8 mouse cellular contexts compared by ENCODE assay signal in the genomic region with DNA sequence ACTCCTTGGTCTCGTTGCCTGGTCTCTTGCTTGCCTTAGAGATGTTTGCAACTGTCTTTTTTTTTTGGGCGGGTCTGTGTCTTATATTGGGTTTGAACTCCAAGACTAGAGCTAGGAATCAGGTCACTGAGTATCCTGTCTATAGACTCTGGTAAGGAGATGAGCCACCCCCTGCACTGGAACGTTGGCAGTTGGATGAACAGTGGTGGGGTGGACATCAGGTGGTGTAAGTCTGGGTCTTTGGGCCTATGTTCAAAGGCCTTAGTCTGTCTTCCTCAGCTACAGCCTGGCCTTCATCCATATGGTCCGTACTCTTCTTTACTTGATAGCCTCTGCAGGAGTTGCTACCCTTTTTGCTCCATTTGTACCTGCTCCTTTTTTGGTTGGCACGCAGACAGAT. TPM values are rescaled to one million over a fixed set of nuclear protein-coding genes. Genes with fewer than 3 reads are reported as not detected.
DNase-seq lines count a peak whose midpoint lies in the region; ATAC-seq and TF ChIP-seq lines count a peak whose summit lies in the region.

No protein-coding gene starts in this region.

- peaks cover 15% of the 10 kb centered on the region for H3K4me1 ChIP-seq in forebrain, embryonic 15.5 days
- peaks cover 35% of the 10 kb centered on the region for H3K4me1 ChIP-seq in liver, embryonic 13.5 days (replicated peaks)

- H3K27ac ChIP-seq in gastrocnemius, adult 2 months, result peak overlapping the region; percentile 94
- H3K27ac ChIP-seq in forebrain, embryonic 15.5 days (replicated peaks), result no peak overlapping the region
- peak overlapping the region; percentile 91 for H3K27ac ChIP-seq in liver, embryonic 13.5 days

- no peaks in the 10 kb centered on the region for H3K27me3 ChIP-seq in C2C12 (ENCODE audit: control insufficient read depth, insufficient read depth, insufficient read length)
- no peaks in the 10 kb centered on the region for H3K27me3 ChIP-seq in forebrain, embryonic 15.5 days
- no peaks in the 10 kb centered on the region for H3K27me3 ChIP-seq in liver, embryonic 13.5 days

- H3K4me3 ChIP-seq in gastrocnemius, adult 2 months, result peak overlapping the region; percentile 100
- H3K4me3 ChIP-seq in C2C12 (ENCODE audit: insufficient read depth, poor library complexity, severe bottlenecking), result peak overlapping the region; percentile 92
- peak overlapping the region; percentile 93 for H3K4me3 ChIP-seq in forebrain, embryonic 15.5 days
- peak overlapping the region; percentile 91 for H3K4me3 ChIP-seq in liver, embryonic 13.5 days (replicated peaks)

- H3K79me2 ChIP-seq in C2C12 (ENCODE audit: control insufficient read depth, insufficient read depth), result peaks cover 39% of the 10 kb centered on the region

- H3K79me3 ChIP-seq in C2C12 (ENCODE audit: low read depth), result peaks cover 18% of the 10 kb centered on the region

- TF ChIP-seq CTCF in gastrocnemius, adult 2 months (IDR thresholded peaks at IDR 0.05), result no peak
- TF ChIP-seq CTCF in C2C12 (IDR thresholded peaks at IDR 0.05; ENCODE audit: control insufficient read depth, insufficient read depth, insufficient read length), result no peak

- peaks cover 18% of the 10 kb centered on the region for H3K36me3 ChIP-seq in C2C12 (ENCODE audit: control insufficient read depth, insufficient read depth)
- peaks cover 36% of the 10 kb centered on the region for H3K36me3 ChIP-seq in forebrain, embryonic 15.5 days
- H3K36me3 ChIP-seq in liver, embryonic 13.5 days, result peaks cover 43% of the 10 kb centered on the region

- WGBS in forebrain, embryonic 15.5 days, result 90% methylated on average over 5 of the region's 5 CpGs
- WGBS in liver, embryonic 13.5 days (ENCODE audit: insufficient replicate concordance), result 88% methylated on average over 5 of the region's 5 CpGs

- no peak overlapping the region for H3K9ac ChIP-seq in forebrain, embryonic 15.5 days (replicated peaks)
- H3K9ac ChIP-seq in liver, embryonic 13.5 days, result peak overlapping the region; percentile 90

- H3ac ChIP-seq in C2C12 (ENCODE audit: control insufficient read depth, insufficient read length, low read depth), result peak overlapping the region; percentile 38

- intact Hi-C loops in gastrocnemius, adult 2 months (cut with DNase I), result loop anchor here (5.0 kb wide), 1 partner anchor 51 kb away; no protein-coding TSS in a partner anchor

- no peak for DNase-seq in gastrocnemius, adult 2 months
- DNase-seq in gastrocnemius, postnatal 10 days, result no peak
- no peak for DNase-seq in liver, embryonic 13.5 days
- no peak for DNase-seq in frontal cortex, postnatal 14 days (ENCODE audit: low spot score in 2 of 2)
- no peak for DNase-seq in frontal cortex, adult 2 months (ENCODE audit: extremely low spot score in 1 of 2, low spot score in 1 of 2)

- no peak for ATAC-seq in forebrain, embryonic 15.5 days (replicated peaks)
- ATAC-seq in liver, embryonic 13.5 days (ENCODE audit: low read depth), result no peak
- ATAC-seq in frontal cortex, adult (ENCODE audit: low TSS enrichment), result no peak

- no peaks in the 10 kb centered on the region for H3K9me3 ChIP-seq in forebrain, embryonic 15.5 days
- no peaks in the 10 kb centered on the region for H3K9me3 ChIP-seq in liver, embryonic 13.5 days (replicated peaks)

- H3K4me2 ChIP-seq in forebrain, embryonic 15.5 days (replicated peaks), result peak overlapping the region; percentile 85
- peak overlapping the region; percentile 88 for H3K4me2 ChIP-seq in liver, embryonic 13.5 days

TF ChIP-seq in C2C12, 6 proteins besides CTCF, POLR2A, EP300 and RAD21:
- TF ChIP-seq MAX (IDR thresholded peaks at IDR 0.05) (no peak), MYOD1 (IDR thresholded peaks at IDR 0.05; ENCODE audit: control insufficient read depth, insufficient read length, low read depth) (no peak), CEBPB (IDR thresholded peaks at IDR 0.05; ENCODE audit: low read depth) (no peak), FOSL1 (IDR thresholded peaks at IDR 0.05; ENCODE audit: insufficient read depth, low read length, poor library complexity, severe bottlenecking) (no peak), MYOG (IDR thresholded peaks at IDR 0.05; ENCODE audit: control insufficient read depth, extremely low read depth, insufficient read length) (no peak), USF1 (IDR thresholded peaks at IDR 0.05; ENCODE audit: low read depth) (no peak)

RNA-seq across cellular contexts. Expression of a gene that starts 0.3 kb away (rescaled TPM):
- 1 to 10 TPM; 1.7 to 2.5 TPM for total RNA-seq in gastrocnemius, adult 2 months (2021)
- total RNA-seq in gastrocnemius, postnatal 10 days (2021), result 1 to 10 TPM; 8.0 to 8.8 TPM
- 1.4 TPM for polyA plus RNA-seq in C2C12 (2012; fragmentation: generic; extraction: Trizol)
- polyA plus RNA-seq in forebrain, embryonic 15.5 days (2015; fragmentation: Nextera tagmentation; extraction: Ambion mirVana), result 55.7 and 62.2 TPM in 2 replicates
- polyA plus RNA-seq in liver, embryonic 13.5 days (2015; fragmentation: Nextera tagmentation; extraction: Ambion mirVana), result 12.3 and 12.8 TPM in 2 replicates
- polyA plus RNA-seq in frontal cortex, adult 2 months (2012; rRNA removed), result 62.5 and 63.7 TPM in 2 replicates

RNA-seq across cellular contexts. Expression of a gene that starts 1.3 kb away (rescaled TPM):
- total RNA-seq in gastrocnemius, adult 2 months (2021), result 10 to 100 TPM; 15.0 to 17.7 TPM
- total RNA-seq in gastrocnemius, postnatal 10 days (2021), result 10 to 100 TPM; 20.9 to 21.2 TPM
- 35.2 TPM for polyA plus RNA-seq in C2C12 (2012; fragmentation: generic; extraction: Trizol)
- polyA plus RNA-seq in forebrain, embryonic 15.5 days (2015; fragmentation: Nextera tagmentation; extraction: Ambion mirVana), result 60.9 and 61.6 TPM in 2 replicates
- polyA plus RNA-seq in liver, embryonic 13.5 days (2015; fragmentation: Nextera tagmentation; extraction: Ambion mirVana), result 23.5 and 26.0 TPM in 2 replicates
- 22.3 and 22.6 TPM in 2 replicates for polyA plus RNA-seq in frontal cortex, adult 2 months (2012; rRNA removed)

RNA-seq across cellular contexts. Expression of a gene that starts 17.9 kb away (rescaled TPM):
- total RNA-seq in gastrocnemius, adult 2 months (2021), result 100 to 1,000 TPM; 104 to 171 TPM
- 100 to 1,000 TPM; 156 to 169 TPM for total RNA-seq in gastrocnemius, postnatal 10 days (2021)
- 36.3 TPM for polyA plus RNA-seq in C2C12 (2012; fragmentation: generic; extraction: Trizol)
- polyA plus RNA-seq in forebrain, embryonic 15.5 days (2015; fragmentation: Nextera tagmentation; extraction: Ambion mirVana), result 15.7 and 18.8 TPM in 2 replicates
- 5.3 and 6.4 TPM in 2 replicates for polyA plus RNA-seq in liver, embryonic 13.5 days (2015; fragmentation: Nextera tagmentation; extraction: Ambion mirVana)
- polyA plus RNA-seq in frontal cortex, adult 2 months (2012; rRNA removed), result 36.6 and 38.1 TPM in 2 replicates

RNA-seq across cellular contexts. Expression of a gene that starts 25.4 kb away (rescaled TPM):
- total RNA-seq in gastrocnemius, adult 2 months (2021), result not detected
- not detected for total RNA-seq in gastrocnemius, postnatal 10 days (2021)
- not detected for polyA plus RNA-seq in C2C12 (2012; fragmentation: generic; extraction: Trizol)
- not detected in 2 replicates for polyA plus RNA-seq in forebrain, embryonic 15.5 days (2015; fragmentation: Nextera tagmentation; extraction: Ambion mirVana)
- polyA plus RNA-seq in liver, embryonic 13.5 days (2015; fragmentation: Nextera tagmentation; extraction: Ambion mirVana), result not detected in 2 replicates
- polyA plus RNA-seq in frontal cortex, adult 2 months (2012; rRNA removed), result not detected in 2 replicates

RNA-seq across cellular contexts. Expression of a gene that starts 28.7 kb away (rescaled TPM):
- 100 to 1,000 TPM; 124 TPM for total RNA-seq in gastrocnemius, adult 2 months (2021)
- 100 to 1,000 TPM in 1 of 2 experiments, 10 to 100 TPM in 1; 91.5 to 109 TPM for total RNA-seq in gastrocnemius, postnatal 10 days (2021)
- polyA plus RNA-seq in C2C12 (2012; fragmentation: generic; extraction: Trizol), result 70.8 TPM
- 90.1 and 95.4 TPM in 2 replicates for polyA plus RNA-seq in forebrain, embryonic 15.5 days (2015; fragmentation: Nextera tagmentation; extraction: Ambion mirVana)
- polyA plus RNA-seq in liver, embryonic 13.5 days (2015; fragmentation: Nextera tagmentation; extraction: Ambion mirVana), result 26.0 and 27.0 TPM in 2 replicates
- polyA plus RNA-seq in frontal cortex, adult 2 months (2012; rRNA removed), result 172 TPM in 2 replicates
